Mouse (Mus musculus): Measurements from ENCODE around the gene Tll2. TPM values are rescaled to one million over a fixed set of nuclear protein-coding genes. Genes with fewer than 3 reads are reported as not detected.

Gene Tll2
- total RNA-seq, 2 experiments from 2014 or later = 0.06 TPM; not detected in 1

DNA sequence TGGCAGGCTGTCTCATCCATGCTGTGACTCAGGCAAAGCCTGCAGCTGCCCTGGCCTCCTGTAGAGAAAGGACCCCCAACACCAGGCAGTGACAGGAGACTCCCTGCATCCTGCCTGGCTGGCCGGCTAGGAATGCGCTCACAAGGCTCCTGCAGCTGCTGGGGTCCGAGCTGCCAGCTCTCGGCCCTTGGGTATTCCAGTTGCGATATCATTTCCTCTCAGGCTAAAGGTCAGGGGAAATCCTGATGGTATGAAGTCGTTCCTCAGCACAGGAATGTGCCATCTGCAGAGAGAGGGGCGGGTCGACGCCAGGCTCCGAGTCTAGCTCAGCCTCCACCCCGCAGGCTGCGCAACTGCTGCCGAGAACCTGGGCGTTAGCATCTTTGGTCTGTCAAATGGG lies 46.2 kb downstream of the Tll2 start:
- DNase-seq (ENCODE audit: low spot score in 2 of 2) = no peak

DNA sequence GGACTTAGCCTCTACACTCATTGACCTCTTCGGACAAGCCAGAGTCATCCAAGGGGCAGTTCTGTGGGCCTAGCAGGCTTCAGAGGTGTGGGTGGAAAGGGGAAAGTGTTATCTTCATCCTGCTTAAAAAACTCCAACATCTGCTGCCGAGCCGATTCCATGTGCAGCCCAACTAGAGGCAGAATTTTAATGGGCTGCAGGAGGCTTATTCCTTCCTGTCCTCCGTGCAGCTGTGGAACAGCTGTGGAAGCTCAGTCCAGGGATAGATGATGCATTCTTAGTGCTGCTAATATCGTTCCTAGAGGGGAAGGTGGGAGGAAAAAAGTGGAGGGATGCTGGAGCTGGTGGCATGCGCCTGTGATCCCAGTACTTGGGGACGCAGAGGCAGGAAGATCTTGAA lies 52.0 kb downstream of the Tll2 start:
- no peak for DNase-seq (ENCODE audit: low spot score in 2 of 2)

DNA sequence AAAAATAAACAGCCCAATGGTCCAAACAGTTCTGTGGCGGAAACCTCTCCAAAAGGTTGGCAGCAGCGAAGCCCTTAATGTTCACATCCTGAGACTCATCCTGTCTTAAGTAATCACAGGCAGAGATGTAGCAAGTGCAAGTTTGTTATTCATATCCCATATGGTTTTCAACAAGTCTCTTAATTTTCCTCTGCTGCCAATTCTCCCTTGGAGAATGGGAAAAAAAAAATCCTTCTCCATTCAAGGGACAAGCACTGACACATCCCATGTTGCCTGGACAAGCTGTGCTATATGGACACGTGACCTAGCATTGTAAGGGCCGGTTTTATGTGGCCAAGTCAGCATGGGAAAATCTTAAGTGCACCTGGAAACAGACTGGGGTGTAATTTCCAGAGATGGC lies 54.2 kb downstream of the Tll2 start:
- DNase-seq (ENCODE audit: low spot score in 2 of 2) = no peak

DNA sequence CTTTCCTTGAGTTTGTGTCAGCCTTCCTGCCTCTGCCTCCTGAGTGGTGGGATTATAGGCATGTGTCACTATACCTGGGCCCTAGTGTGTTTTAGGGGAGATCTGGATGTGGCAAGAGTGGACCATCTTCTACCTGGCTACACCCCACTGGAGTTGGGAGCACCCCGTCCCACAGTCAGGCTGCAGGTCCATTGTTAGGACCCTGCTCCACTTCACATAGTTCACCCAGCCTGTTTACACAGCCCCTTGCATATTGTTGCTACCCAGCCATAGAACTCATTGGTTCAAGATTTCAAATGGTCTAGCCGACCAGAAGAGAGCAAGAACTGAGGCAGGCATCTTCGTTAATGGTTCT lies 54.6 kb downstream of the Tll2 start:
- no peak for DNase-seq (ENCODE audit: low spot score in 2 of 2)

DNA sequence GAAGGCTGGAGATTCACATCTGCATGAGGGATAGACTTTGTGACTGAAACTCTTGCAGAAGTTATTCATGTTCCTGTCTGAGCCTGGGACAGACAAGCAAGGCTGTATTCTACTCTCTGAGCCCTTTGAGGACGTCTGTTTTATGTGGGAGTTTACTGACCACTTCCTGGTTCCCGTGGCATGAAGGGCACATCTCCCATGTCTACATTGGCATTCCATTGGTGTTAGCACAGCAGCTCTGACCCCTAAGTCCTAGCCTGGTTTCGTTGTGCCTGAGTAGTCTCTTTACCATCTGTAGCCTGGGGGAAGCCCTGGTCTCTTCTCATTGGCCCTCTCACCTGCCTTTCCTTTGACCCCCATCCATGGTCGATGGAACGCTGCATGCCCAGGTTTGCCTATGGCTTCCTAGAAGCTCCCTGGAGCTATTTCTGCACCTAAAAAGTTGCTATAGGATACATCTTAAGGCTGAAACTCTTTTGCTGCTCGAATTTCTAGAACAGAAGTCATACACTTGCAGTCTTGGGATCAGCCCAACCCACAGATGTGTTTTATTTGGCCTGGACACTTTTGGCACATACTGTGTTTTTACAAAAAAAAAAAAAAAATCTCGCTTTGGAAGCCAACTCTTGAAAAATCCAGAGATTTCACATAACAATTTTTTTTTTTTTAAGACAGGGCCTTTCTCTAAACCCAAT lies 55.2 kb downstream of the Tll2 start:
- DNase-seq (ENCODE audit: low spot score in 2 of 2) = no peak

DNA sequence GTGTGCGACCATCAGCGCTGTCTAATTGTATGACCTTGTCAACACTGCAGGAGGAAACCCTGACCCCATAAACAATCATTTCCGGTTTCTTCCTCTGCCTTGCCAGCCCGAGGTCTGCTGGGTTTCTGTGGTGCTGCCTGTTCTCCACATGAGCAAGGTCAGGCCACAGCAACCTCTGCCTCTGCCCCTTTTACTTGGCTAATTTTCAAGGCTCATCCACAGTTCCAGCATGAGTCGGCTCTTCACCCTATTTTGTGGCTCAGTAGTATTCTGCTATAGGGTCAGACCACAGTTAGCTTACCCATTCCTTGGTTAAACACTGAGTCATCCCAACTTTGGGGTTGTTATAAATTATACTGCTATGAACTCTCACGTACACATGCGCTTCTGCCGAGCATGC lies 65.7 kb downstream of the Tll2 start:
- no peak for DNase-seq (ENCODE audit: low spot score in 2 of 2)

DNA sequence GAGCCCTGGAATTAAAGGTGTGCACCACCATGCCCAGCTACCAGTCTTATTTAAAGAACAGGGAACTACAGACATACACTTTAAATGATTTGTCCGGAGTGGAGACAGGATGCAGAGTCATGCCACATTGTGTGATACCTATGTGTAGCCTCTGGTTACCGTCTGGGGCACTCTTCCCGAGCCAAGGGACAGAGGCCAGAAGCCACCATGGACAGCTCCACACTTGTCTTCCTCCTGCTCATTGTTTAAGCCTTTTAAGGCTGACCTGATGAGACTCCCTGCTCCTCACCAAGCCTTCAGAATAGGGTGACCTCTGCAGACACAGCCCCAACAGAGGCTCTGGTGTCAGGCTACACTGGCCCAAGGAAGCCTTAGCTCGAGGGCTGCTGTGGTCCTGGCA lies 67.0 kb downstream of the Tll2 start:
- DNase-seq (ENCODE audit: low spot score in 2 of 2) = peak in 1 of 2 experiments; percentile 5

DNA sequence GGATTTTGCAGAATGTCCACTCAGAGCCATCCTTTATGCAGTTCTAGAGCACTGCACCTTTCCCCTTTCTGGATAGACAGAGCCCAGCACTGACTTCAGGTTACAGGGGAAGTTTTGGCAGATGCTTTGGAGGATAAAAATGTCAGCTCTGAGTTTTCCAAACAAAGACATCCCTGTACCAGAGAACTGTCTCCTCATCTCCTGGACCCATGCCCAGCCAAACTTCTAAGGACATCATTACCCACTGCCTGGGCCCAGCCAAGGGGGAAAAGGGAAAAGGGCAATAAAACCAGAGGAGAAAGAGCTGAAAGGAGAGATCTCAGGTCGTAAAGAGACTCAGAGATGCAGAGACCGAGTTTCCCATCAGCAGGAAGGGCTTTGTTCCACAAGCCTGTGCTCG lies 83.6 kb downstream of the Tll2 start:
- no peak for DNase-seq (ENCODE audit: low spot score in 2 of 2)

DNA sequence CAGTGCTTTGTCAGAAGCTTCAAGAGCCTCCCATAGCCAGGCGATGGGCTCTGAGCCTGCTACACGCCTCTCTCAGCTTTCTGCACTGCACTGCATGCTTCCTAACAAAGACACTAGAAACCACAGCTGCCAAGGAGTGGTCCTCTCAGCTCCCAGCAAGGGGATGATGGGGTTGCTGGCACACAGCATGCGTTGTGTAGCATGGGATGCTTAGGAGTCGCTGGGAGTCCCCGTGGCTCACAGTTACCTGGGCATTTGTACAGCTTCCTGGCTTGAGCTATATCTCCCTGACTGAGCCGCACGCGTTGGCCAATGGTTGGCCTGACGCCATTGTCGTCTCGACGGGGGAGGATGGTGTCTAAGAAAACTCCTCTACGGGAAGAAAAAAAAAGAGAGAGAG lies 86.7 kb downstream of the Tll2 start:
- no peak for DNase-seq (ENCODE audit: low spot score in 2 of 2)

DNA sequence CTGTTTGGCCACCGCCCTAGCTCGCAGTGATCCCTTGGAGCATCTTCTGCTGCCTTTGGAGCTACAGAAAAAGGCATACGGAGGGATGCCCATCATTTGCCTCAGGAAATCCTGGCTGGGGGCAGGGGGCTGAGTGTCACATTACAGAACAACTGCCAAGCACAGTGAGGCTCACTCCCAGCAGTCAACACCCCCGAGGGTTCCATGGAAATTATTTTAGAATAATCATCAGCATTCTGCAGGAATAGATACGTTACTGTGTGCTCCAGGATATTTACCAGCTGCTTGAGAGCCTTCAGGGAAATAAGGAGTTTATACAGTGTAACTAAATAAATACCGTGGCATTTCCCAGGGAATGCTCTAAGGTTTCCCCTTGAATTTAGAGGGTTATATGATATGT lies 88.3 kb downstream of the Tll2 start:
- DNase-seq (ENCODE audit: low spot score in 2 of 2) = no peak

DNA sequence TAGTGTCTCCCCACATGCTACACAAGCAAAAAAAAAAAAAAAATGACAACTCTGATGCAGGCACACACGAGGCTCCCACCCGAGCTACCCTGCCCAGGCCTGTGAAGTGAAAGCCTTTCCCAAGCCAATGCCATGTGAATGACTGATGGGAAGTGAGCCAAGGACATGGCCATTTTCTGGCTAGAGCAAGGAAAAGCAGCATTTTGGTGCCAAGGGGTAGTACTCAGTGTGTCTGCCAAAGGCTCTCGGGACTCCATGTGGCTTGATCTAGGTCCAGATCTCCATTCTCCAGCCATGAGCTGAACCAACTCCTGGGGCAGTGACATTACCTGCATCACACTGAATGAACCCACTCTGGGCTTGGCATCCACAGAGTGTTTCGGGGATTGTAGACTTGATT lies 89.3 kb downstream of the Tll2 start:
- DNase-seq (ENCODE audit: low spot score in 2 of 2) = no peak

DNA sequence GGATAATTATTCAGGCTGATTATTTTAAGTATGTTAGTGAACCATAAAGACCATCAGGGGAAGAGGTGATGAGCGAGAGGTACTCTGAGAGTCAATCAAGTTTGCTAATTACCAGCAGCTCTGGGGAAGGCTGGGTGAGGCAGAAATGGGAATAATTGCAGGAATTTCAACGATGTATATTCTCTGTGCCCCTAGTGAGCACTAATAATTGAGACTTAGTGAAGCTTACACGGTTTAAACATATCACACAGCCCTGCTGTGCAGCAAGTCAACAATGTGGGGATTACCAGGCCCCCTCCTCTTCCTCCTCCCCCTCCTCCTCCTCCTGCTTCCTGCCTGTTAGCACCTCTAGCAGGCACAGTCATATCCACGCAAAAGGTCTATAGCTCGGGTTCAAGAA lies 92.0 kb downstream of the Tll2 start:
- no peak for DNase-seq (ENCODE audit: low spot score in 2 of 2)

DNA sequence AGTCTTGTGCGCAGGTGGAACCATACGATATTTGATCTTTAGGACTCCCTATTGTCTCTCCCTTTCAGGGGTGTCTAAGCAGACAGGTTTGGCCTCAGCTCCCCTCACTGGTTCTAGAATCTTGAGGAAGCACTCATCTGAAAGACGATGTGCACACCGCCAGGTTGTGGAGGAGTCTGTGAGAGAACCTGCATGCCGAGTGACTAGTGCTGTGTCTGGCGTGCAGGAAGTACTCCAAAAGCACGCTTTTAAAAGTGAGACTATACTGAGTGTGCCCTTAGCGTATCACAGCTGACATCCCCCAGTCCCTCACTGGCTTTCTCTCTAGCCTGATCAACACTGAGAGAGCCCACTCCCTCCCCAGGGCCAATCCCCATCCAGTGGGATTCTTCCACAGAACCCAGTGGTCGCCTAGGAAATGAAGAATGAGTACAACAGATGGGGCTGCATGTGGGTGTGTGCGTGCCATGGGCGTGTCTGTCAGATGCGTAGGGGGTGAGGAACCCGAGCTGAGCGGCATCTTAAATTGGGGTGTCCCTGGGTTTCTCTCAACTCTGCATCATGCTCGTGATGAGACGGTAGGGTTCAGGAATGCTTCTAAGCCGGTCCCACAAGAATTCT lies 92.6 kb downstream of the Tll2 start:
- no peak for DNase-seq (ENCODE audit: low spot score in 2 of 2)

DNA sequence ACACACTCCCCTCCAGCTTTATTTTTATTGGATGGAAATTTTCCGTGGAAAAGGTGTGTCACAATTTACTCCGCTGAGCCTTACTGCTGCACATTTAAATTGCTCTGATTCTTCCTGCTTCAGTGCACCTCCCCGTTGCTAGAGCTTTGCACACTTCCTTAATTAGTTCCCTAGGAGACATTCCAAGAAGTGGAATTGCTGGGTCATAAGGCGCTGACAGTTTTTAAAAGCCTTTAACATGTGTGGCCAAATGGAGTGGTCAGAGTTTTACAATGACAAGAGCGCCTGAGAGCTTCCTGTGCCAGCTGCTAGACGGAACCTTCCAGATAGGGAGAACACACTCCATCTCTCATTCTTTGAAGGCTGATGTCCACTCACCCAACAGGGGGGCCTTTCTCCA lies 94.0 kb downstream of the Tll2 start:
- no peak for DNase-seq (ENCODE audit: low spot score in 2 of 2)

DNA sequence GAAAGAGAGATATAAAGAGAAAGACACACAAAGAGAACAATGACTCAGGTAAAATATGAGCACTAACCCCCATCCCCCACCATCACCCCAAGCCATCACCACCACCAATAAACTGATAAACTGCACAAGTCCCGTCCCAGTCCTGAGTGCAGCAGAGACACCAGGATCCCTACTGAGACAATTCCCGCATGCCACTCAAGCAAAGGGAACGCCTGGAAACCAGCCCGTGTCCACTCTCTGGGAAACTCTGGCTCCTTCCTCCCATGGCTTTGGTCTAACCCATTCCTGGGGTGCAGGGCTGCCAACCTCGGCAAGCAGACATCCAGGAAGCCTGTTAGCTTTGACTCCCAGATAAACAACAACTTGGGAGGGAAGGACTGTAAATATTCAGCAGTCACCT lies 96.6 kb downstream of the Tll2 start:
- DNase-seq (ENCODE audit: low spot score in 2 of 2) = no peak

DNA sequence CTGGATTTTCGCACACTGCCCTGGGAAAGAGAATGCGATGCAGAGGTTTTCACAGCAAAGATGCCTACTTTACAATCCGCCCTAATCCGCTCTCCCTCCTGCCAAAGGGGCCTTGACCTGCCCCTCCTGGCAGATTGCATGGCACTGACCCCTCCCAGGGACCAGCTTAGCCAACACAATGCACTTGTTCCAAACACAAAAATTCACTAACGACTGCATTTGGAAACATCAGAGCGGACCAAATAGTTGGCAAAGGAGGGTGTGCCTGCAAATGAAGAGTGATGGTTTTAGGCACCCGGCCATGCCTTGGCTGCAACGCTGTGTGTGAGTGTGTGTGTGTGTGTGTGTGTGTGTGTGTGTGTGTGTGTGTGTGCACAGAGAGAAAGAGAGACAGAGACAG lies 97.1 kb downstream of the Tll2 start:
- no peak for DNase-seq (ENCODE audit: low spot score in 2 of 2)

DNA sequence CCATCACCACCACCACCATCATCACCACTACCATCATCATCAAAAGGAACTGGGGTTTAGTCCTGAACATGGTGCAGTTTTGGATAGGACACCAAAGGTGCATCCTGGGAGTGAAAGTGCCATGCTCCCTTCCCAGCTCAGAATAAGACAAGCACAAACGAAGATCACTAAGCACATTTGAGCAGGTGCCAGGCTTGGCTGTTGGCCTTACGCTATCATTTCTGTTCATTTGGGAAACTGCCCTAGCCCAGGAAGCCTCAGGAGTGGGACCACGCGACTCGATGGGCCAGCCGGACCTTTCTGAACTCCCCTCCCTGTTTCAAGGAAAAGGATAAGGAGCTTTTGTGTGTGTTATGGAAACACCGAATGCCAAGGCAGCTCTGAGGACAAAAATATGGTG lies 98.0 kb downstream of the Tll2 start:
- no peak for DNase-seq (ENCODE audit: low spot score in 2 of 2)

DNA sequence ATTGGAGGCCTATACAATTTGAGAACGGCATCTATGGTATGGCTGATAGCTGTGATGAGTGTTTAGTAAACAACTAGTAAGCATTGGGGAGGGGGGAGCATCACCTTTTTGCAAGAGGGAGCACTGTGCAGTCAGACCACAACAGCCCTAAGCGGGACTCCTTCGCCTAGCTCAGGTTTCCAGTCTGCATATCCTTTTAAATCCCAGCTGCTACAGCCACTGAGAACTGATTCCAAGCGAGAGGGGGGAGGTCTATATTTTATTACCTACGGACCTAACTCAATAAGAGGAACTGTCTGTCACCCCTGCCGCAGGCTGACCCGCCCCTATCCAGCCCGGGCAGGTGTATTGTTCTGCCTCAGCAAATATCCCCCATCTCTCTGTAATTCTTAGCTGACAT lies 99.1 kb downstream of the Tll2 start:
- no peak for DNase-seq (ENCODE audit: low spot score in 2 of 2)

DNA sequence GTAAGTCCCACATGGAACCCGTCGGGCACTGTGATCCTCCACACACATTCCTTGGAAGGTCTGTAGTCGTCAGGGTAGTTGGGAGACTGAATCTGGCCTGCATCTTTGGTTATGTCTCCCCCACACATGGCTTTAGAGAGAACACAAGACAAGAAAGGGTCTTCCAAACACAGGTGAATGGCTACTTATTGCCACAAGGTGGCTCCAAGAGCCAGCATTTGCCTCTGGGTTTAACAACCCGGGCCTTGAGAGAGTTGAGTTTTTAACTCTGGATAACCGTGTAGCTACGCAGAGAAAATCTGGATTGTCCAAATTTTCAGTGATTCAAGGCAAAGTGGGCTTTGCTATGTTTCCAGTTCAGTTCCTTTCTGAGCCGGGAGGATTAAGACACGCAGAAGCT lies 101.7 kb downstream of the Tll2 start:
- DNase-seq (ENCODE audit: low spot score in 2 of 2) = no peak

DNA sequence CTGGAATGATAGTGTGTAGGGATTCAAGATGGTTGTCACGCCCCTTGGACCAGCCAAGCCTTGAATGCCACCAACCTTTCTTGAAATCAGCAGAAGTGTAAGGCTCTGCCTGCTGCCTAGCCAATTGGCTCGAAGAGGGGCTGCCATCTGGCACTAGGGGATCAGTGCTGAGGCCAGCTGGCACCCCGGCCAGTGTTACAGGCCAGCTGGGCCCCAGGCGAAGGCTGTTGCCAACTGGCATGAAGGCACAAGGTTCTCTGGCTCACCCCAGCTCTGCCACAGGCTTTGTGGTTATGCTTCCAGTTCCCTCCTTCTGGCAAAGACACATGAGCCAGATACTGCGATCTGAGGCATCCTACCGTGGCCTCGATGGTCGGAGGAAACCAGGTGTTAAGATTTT lies 105.2 kb downstream of the Tll2 start:
- peak in 1 of 2 experiments; percentile 50 for DNase-seq (ENCODE audit: low spot score in 2 of 2)

DNA sequence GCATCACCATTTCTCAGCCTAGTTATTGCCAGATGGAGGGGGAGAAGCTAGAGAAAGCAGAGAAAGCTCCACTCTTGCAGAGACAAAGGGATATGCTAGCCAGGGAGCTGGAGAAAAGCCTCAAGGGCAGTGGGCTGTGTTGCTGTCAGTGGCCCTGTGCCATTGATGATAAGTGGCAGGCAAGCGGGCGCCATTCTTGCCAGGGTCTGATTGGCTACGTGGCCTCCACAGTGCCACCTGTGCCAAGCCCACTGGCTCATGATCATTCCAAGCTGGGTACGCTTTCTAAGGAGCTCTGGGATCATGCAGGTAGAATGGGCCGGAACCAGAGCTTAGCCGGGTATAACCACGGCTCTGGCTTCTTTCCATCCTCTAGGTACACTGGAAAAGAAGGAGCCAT lies 105.8 kb downstream of the Tll2 start:
- DNase-seq (ENCODE audit: low spot score in 2 of 2) = no peak

DNA sequence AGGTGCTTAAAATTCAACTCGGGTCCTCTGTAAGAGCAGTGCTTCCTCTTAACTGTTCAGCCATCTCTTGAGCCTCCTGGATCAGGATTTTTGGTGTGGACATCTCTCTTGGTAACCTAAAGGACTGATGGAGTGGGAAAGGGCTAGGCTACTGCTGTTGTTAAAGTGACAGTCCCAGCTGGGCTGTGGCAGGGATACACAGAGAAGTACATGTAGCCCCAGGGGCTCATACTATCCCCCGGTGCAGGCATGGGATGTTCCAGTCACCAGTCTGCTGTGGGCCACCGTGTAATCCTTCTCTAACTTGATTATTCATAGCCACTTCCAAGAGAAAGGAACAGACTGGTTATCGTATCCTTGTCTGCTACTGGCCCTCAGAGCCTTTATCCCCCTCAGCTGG lies 109.6 kb downstream of the Tll2 start:
- no peak for DNase-seq (ENCODE audit: low spot score in 2 of 2)

DNA sequence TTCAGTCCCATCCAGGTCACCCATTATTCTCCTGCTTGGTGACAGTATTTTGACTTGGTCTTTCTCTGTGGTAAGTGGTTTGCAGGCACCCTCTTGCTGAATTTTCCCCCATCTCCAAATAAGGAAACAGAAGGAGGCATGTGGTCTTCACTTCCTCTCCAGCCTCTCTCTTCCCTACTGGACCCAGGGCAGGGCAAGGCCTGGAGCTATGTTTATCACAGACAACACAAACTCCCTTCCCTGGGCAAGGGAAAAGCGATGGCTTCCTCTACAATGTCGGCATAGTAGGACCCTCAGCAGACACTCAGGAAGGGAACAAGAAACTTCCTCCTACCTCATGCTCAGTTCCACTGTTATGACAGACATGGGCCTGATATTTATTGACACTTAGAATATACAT lies 114.7 kb downstream of the Tll2 start:
- DNase-seq (ENCODE audit: low spot score in 2 of 2) = no peak

All from adrenal gland, adult 18-20 months (tissue).